Mouse (Mus musculus) ovary, adult 18-20 months (tissue): ENCODE measurements around the gene Sorcs2.

Experiments
- DNase-seq: peaks from one replicate; pipeline ENCODE4 v3.0.0; 2022; ENCODE audit warnings: low spot score, mixed read lengths

Sorcs2 gene

DNA sequence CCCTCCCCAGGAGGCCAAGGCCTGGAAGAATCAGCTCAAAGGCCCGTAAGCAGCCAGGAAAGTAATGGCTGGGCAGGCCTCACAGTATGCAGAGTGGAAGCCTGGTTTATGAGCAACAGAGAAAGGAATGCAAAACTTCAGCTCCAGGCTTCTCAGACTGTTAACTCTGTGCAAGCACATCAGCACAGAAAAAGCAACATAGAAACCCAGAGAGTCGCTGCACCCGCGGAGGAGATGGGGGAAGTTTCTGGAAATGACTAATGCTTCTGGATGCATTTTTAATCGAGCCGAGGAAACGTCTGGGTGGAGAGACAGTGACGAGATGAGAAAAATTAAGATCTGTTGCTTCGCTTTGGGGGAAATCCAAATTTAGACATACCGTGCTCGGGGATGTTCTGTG is 171.6 kb downstream of the Sorcs2 start:
- no peak for DNase-seq

DNA sequence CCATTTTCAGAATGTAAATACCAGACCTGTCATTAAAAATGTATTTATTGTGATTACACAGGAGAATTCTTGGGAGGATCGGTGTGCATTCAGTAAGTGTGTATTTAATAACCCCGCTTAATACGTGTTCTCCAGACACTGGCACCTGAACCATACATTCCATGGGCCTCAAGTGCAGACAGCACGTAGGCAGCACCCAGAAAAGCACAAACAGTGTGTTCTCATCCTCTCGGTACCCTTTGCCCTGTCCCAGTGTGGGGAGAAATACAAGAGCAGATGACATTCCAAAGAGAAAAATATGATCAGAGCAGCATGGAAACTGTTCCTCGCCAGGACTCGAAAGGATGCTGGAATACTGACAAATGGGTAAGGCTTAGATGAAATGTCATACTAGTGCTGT is 172.1 kb downstream of the Sorcs2 start:
- no peak for DNase-seq

DNA sequence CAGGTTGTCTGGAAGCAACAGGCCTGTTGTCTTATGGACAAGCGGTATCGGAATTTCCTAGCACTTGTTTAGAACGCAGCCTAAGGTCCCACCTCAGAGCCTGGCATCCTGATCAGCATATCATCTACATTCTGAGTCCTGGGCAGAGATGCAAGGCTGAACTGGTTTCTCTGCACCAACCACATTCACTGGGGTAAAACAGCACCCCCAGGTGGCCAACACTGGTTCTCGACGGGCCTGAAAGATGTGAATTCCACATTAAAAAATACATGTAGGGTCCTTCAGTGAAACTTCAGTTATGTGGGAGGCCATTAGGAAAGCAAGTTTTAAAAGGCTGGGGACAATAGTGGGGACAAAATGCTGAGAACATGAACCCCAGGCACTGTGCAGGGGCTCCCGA is 174.2 kb downstream of the Sorcs2 start:
- no peak for DNase-seq

DNA sequence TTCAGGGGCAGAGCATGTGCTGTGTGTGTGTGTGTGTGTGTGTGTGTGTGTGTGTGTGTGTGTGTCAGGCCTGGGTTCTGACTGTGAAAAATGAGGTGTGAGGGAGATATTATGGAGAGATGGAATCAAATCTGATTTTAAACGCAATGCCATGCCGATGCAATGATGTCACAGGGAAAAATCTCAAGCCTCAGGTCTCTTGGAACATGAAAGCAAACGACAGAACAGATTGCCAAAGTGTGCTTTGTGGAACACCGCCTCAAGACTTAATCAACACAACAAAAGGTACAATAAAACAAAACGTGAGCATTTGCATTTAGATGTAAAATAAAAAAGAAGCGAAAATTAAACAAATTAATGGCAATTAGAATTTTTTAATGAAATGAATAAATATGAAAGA is 177.3 kb downstream of the Sorcs2 start:
- DNase-seq: no peak

DNA sequence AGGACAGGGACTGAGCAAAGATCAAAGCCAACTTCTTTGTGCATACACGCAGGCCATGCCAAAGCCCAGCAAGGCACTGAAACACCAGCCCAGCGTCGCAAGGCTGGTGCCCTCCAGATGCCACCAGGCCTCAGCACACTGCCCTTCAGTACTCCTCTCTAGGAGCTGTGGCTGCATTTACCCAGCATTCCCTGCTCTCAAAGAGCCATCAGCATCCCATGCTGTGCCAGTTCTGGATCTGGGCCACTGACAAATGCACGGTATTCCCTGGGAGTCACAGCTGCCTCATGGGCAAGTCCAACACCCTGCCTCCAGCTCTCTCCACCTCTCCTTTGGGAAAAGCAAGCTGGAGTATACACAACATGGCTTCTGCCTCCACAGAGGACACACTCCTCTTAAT is 177.8 kb downstream of the Sorcs2 start:
- no peak for DNase-seq

DNA sequence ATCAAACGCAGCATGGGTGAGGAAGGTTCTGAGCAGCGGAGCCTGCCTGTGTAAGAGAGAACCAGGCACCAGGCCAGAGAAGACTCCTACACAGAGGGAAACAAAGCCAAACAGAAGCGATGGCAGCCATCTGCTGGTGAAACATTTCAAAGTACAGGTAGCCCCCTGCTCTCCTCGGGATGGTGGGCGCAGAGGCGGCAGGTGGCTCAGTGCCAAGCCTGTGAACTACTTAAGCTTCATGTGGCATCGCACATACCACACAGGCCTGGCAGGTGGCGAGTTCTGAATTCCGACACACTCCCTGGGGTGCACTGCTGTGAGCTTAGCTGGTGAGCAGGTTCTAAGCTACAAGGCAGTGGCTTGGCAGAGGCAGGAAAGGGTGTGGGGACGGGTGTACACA is 184.6 kb downstream of the Sorcs2 start:
- DNase-seq: no peak

DNA sequence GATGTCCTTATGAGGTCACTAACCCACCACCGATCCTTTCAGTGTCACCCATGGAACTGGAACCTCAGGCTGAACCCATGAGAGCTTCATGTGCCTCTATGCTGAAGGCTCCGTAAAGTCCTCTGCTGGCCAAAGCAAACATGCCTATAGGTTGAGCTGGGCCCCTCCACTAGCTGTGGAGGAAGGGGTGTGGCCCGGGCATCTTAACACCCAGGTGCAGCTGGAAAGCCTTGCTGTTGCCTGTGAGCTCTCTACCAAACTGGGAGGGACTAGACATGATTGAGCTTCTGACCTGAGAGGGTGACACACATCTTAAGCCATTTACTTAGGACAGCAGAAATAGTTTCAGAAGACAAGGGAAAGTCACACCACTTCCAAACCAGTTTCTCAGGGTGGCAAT is 189.1 kb downstream of the Sorcs2 start:
- DNase-seq: no peak

DNA sequence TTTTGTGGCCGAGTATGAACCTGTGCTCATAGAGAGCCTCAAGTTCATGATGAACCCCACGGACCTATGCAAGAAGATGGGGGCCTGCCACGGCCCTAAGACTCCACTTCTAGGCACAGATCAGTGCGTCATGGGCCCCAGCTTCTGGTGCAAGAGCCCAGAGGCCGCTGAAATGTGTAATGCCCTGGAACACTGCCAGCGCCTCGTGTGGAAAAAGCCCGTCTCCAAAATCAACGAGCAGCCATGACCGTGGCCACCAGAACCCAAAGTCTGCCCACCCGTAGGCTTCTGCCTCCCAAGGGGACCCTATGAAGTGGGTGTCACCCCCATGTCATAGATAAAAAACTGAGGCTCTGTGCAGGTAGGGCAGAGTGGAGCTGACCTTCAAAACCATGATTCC is 192.5 kb downstream of the Sorcs2 start:
- no peak for DNase-seq

DNA sequence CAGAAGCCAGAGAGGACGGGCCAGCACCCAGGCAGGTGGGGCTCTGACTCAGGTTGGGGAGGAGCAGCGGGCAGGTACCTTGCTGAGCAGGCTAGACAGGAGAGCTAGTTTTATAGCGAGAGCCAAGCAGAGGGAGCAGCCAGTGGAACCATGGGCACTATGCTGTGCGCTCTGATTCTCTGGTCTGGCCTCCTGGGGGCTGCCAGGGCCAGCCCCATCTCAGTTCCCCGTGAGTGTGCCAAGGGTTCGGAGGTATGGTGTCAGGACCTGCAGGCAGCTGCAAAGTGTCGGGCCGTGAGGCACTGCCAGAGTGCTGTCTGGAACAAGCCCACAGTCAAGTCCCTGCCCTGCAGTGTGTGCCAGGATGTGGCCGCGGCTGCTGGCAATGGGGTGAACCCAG is 194.0 kb downstream of the Sorcs2 start, which contains the start of gene Psapl1:
Gene Psapl1 (plus strand): TSS at position 106 of the 400 bp plus-strand sequence.
- no peak for DNase-seq

DNA sequence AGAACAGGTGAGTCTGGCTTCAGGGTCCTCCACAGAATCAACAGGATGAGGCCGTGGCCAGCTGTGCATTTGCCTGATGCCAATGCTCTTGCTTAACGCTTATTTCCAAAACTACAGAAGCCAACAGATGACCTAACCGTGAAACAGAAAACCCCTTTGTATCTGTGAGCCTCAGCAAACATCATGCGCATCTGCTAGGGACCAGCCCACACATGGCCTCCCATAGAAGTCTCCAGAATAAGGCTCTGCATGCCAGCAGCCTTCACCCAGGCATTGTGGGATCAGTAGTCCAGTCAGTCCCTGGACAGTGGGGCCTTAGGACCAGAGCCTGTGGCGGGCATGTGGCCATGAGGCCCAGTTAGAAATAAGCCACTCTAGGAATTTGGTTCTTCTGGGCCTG is 194.5 kb downstream of the Sorcs2 start:
- no peak for DNase-seq

DNA sequence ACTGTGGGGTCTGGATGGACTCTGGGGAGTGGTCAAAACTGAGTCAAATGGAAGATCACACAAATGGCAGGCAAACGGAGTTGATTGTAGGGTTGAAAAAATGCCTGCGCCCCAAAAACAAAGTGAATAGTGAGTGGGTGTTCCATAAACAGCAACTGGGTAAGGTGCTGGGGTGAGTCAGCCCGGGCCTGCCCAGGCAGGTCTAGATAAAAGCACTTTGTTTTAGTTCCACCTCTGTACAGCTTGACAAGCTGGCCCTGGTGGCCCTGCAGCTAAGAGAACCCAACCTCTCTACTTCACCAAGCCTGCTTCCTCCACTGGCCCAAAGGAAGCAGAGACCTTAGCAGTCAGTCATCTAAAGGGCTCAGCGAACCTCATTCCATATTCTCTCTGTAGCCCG is 195.2 kb downstream of the Sorcs2 start:
- no peak for DNase-seq

DNA sequence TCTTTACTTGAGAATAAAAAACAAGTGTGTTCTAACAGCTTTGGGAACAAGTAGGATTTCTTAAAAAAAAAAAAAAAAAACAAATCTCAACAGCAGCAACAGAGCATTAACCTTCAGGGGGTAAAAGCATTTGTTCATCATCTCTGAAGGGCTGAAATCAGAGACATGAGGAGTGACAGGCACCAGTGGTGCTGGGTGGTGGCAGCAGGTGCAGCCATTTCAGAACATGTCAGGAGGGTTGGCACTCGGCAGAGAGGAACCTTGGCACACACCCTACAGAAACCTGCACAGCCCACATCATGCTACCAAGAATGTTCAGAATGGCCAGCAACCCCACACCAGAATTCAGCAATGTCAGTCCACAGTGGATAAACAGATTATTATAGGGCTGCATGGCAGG is 198.4 kb downstream of the Sorcs2 start:
- DNase-seq: no peak

DNA sequence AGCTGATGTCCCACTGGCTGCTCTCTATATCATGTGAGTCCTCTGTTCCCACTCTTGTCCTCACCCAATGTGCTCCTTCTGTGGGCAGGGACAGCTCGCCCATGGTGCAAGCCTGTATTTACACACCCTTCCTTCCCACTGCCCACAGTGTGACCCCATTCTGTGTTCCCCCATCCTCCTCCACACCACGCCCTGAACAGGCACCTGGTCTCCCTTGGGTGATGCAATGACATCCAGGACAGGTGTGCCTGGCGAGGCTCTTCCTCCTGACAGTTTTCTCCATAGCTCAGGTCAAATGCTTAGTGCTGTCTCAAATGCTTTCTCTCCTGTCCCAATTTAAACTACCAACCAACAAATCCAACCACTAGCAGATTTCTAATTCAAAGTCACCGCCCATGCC is 202.5 kb downstream of the Sorcs2 start:
- DNase-seq: no peak

DNA sequence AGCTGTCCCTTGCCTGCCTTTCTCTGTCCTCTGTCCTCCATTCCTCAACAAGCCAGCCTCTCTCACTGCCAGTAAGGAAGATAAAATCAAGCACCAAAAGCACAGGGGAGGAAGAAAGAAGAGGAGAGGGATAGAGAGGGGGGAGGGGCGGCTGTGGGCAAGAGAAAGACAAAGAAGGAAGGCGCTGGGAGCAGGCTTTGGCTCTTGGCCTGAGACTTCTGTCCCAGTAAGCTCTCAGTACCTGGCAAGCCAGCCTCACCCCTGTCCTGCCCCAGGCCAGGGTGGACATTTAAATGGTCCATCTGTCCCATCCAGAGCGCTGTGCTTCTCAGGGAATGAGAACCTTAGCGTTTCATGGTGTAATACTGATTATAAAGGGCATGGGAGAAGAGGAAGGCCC is 203.3 kb downstream of the Sorcs2 start:
- DNase-seq: no peak

DNA sequence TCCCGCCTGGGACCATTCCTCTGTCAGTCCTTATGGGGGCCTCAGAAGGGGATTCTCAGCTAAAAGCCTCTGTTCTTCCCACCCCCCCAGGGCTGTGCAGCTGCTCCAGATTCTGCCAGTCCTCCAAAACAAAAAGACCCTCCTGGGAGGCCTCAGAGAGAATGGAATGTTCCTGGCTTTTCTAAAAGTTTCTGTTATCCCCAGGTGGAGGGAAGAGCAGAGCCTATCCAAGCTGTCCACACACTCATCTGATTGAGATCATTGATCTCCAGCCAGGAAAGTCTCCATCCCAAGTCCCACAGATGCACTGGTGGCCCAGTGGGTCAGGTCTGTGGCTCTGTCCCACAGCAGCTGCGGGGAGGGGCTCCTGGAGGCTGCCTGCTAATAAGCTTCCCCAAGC is 205.3 kb downstream of the Sorcs2 start:
- no peak for DNase-seq

DNA sequence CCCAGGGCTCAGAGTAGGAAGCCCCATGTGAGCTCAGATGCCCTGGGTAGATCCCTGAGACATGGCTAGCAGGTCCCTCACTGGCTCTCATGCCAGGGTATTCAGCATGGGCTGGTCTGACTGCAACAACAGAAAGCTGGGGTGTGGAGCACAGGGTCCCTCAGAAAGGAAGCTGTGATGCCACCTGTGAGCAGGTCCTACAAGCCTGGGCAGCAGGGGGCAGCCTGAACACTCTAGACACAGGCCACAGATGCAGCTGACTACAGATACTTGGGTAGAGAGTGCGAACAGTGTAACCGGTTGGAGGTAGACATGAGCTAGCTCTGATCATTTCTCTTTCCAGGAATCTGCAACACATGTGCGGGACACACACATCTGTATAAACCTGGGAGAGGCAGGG is 206.1 kb downstream of the Sorcs2 start:
- DNase-seq: no peak

DNA sequence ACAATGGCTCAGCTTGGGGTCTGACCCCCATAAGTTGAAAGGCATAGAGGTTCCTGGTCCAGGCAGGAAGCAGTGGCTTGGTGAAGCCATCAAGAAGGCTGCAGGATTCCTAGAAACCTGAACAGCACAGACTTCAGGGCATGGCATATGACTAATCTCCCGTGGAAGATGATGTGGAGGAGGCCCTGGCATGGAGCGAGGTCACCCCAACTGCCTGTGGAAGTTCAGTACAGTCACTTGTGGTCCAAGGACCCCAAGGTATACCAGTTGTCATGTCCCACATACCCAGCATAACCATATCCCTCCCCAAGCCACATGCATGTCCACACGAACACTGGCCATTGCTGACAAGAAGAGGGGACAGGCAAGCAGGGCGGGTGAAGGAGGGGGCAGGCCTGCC is 206.7 kb downstream of the Sorcs2 start:
- DNase-seq: no peak

DNA sequence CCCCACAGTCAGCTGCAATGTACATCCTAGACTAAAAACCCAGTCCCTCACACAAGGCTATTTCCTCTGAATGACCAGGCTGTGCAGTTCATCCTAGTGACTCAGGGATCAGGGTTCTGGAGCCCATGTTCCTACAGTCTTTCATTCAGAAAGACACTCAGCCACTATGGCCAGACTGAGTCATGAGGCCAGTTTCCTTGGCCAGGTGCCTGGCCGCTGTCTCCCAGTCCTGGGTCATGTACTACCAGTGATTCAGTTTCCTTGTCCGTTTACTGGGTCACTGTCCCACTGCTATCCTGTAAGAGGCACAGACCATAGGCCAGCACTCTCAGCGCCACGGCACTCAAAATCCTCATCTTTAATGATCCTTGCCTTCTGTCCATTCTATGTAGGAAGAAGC is 209.6 kb downstream of the Sorcs2 start:
- DNase-seq: no peak

DNA sequence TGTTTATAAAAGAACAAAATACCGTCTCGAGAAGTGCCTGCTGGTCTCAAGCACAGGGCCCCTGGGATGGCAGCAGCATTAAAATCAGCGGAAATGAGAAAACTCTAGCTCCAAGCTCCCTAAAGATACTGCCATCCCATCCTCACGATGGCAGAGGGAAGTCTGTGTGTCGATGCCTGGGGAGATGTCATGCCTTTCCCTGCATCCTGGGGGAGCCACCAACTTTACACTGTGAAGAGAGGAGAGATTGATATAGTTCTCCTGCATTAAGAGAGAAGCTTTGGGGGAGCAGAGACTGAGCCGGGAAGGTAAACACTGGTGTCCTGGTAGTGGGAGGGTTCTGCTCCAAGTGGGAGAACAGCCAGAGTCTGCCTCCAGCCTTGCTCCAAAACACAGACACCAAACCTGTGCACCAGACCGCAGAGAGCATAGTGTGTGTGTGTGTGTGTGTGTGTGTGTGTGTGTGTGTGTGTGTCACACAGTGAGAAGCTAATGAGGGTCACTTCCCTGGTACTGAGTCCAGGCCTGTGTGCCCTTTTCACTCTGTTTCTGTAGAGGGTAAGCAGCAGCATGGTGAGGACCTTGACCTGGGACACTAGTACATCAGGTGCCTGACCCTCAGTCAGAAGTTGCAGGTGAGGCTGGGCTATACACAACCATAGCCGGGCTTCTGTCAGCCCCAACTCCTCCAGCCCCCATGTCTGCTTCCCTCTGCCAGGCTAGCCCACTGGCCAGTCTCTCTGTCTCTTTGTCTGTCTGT is 211.5 kb downstream of the Sorcs2 start:
- DNase-seq: no peak

DNA sequence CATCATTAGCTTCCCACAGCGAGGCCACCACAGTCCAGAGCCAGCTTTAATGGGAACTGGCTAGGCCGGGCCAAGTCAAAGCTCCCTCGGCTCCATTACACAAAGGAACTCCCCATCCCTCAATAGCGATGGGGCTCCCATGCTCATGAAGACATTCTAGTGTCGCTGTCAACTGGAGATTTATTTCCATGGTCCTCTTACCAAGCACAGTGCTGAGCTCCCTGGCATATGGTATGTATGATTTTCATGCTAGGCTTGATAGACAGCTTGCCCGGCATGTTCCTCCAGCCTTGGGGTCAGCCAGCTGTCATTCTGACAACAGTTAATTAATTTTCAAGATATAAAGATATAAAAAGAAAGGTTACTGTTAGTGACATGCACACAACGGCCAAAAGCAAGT is 215.6 kb downstream of the Sorcs2 start:
- no peak for DNase-seq

DNA sequence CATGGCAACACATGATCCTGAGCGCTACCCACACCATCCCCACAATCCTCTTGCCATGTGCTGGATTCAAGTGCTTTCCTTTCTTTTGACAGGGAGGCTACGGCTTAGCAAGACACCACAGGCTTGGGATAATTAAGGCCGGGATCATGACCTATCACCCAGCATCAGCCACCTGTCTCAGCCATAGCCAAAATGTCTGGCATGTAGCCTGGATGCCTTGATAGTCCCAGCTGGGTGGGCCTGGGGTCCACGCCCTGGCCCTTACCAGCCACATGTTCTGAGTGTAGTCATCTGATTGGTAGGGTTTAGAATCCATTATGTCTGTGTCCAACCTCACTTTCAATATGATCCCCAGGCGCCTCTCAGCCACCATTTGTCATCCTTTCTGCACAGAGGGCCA is 218.2 kb downstream of the Sorcs2 start:
- no peak for DNase-seq

DNA sequence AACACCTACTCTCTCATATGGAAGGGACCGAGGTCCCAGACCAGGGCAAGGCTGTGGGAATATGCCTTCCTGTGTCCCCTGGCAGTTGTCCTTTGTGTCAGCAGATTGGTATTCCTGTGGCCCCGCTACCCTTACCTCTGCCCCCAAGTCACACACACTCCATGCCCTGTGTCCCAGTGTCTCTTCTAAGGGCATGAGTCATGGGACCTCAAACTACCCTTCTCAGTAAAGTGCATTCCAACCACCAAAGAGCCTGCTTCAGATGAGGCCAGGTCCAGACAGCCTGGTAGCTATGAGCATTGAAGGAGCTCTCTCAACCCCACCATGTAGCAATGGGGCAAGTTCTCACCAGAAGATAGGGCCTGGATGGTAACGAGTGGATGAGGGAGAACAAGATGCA is 219.2 kb downstream of the Sorcs2 start:
- no peak for DNase-seq

DNA sequence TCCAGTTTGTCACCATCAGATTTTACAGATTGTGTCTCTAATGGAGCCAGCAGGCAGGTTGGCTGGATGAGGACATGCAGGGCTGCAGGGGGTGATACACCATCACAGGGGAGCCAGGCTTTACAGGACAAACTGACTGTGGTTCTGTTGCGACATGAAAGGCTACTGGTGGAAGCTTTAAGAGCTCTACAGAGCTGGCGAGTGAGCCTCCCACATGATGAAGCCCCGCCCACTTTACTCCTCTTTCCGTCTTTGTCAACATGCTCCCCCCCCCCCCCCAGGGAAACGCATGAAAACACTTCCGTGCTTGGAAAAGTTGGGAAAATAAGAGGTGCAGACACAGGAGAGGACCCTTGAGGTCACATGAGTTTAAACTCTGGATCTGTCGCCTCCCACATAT is 219.7 kb downstream of the Sorcs2 start:
- no peak for DNase-seq

DNA sequence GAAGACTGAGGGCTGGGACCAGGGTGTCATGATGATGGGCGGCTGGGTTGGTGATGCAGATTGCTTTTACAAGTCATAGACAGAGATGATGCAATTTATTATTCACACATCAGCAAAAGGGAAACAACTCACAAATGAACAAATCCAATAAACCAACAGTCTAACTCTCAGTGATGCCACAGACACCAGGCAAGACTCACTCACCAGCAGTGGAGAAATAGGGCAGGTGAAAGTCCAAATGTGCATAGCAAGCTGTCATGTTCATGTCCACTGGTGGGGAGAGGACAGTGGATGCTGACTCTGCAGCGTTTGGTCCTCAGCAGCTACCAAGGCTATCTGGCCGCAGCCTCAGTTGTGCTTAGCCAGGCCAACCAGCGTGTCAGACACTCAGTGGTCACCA is 221.1 kb downstream of the Sorcs2 start:
- DNase-seq: no peak

DNA sequence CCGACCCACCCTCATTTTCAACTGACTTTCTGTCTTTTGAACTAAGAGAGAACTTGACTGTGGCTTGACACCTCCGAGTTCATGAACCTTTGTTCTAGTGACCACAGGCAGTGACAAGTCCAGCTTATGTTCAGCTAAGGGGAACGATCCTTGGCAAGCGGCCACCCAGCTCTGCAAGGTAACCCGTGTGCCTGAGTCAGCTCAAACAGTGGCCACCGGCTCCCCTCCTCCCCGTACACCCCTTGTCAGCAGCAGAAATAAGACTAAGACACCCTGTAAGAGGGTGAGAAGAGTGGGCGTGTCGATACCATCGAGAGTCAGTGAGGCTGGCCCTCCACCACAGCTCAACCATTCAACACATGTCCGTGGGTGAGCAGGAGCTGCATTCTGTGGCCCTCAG is 221.5 kb downstream of the Sorcs2 start:
- DNase-seq: no peak
